Mouse (Mus musculus): ENCODE results near the gene Nfkb2.

DNA sequence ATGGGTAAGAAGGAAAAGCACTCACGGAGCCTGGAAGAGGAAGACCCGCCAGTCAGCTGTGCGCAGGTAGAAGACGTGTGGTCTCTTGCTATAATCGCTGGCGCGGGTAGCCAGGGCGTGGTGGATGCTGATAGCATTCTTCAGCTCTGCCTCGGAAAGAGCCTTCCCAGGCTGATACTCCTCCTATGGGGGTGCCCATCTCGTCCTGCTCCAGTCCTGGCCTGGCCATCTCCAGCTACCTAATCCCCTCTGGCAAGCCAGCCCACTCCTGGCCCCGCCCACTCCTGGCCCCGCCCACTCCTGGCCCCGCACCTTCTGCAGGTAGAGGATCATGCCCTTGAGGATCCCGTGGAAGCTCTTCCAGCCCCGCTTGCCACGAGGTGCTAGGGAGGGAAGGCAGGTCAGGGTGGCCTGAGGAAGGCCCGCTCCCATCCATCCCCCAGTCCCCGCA, 10.1 kb downstream of the Nfkb2 start:
- TF ChIP-seq CTCF (IDR thresholded peaks at IDR 0.05; ENCODE audit: extremely low read depth, insufficient read depth, low read length), result no peak
- no peak for TF ChIP-seq POLR2A (IDR thresholded peaks at IDR 0.05; ENCODE audit: extremely low read depth, insufficient read depth, low read length)

Measured in cortical plate, adult 2 months (tissue).